Mouse (Mus musculus) MEL (cell line): ENCODE data around the gene Ccr6. TPM values are rescaled to one million over a fixed set of nuclear protein-coding genes. Genes with fewer than 3 reads are reported as not detected.

Experiments used
- DNase-seq: peaks from one replicate; pipeline ENCODE4 v3.0.0; 2011; ENCODE audit warnings: low read depth, low spot score
- H3K27ac ChIP-seq: 2 replicates; pipeline ENCODE4 v1.5.1; 2012; ENCODE audit warnings: low read depth, mild to moderate bottlenecking, control low read depth, low read length, moderate library complexity; ENCODE audit not compliant: control insufficient read depth
- H3K27me3 ChIP-seq, 2 experiments: fragments of 150-350 bp in 1 of 2; sonication (generic) in 1 of 2; 2 replicates each; pipeline ENCODE4 v1.6.1; 2012; ENCODE audit warnings: low read length in 2 of 2, mild to moderate bottlenecking in 2 of 2, improper control_type of control experiment in 1 of 2, moderate library complexity in 1 of 2; ENCODE audit not compliant: insufficient read depth in 2 of 2, control insufficient read depth in 1 of 2
- H3K36me3 ChIP-seq, 2 experiments: 2 replicates each; pipeline ENCODE4 v1.6.1; 2012 to 2014; ENCODE audit warnings: low read length in 2 of 2, improper control_type of control experiment in 1 of 2, inconsistent platforms in 1 of 2, mild to moderate bottlenecking in 1 of 2; ENCODE audit not compliant: insufficient read depth in 2 of 2, control insufficient read depth in 1 of 2
- H3K4me1 ChIP-seq, 2 experiments: fragments of 150-350 bp in 1 of 2; sonication (generic) in 1 of 2; 2 replicates each; pipeline ENCODE4 v1.6.1; 2012; ENCODE audit warnings: low read length in 2 of 2, improper control_type of control experiment in 1 of 2, mild to moderate bottlenecking in 1 of 2; ENCODE audit not compliant: insufficient read depth in 2 of 2, control insufficient read depth in 1 of 2
- H3K4me3 ChIP-seq, 2 experiments: fragments of 150-350 bp in 1 of 2; sonication (generic) in 1 of 2; 2 replicates each; pipeline ENCODE4 v1.5.1; 2012; ENCODE audit warnings: low read depth in 2 of 2, low read length in 2 of 2, mild to moderate bottlenecking in 2 of 2, moderate library complexity in 2 of 2, control low read depth in 1 of 2, improper control_type of control experiment in 1 of 2; ENCODE audit not compliant: control insufficient read depth in 1 of 2, insufficient read depth in 1 of 2
- H3K79me2 ChIP-seq: 2 replicates; pipeline ENCODE4 v1.6.1; 2012; ENCODE audit warnings: mild to moderate bottlenecking, low read length, moderate library complexity; ENCODE audit not compliant: control insufficient read depth, poor library complexity, insufficient read depth
- H3K9ac ChIP-seq: 2 replicates; pipeline ENCODE4 v1.6.1; 2012; ENCODE audit warnings: low read depth, mild to moderate bottlenecking, control low read depth, low read length, moderate library complexity; ENCODE audit not compliant: control insufficient read depth, poor library complexity, severe bottlenecking
- H3K9me3 ChIP-seq: fragments of 150-350 bp; sonication (generic); replicated peaks from 2 replicates; pipeline ENCODE4 v1.6.1; 2012; ENCODE audit warnings: mild to moderate bottlenecking, low read length, improper control_type of control experiment, moderate library complexity; ENCODE audit not compliant: insufficient read depth
- CHD1 ChIP-seq: IDR thresholded peaks from 2 replicates; pipeline ENCODE4 v1.6.1; 2012; ENCODE audit warnings: low read depth, mild to moderate bottlenecking, inconsistent platforms, low read length, improper control_type of control experiment
- CHD2 ChIP-seq: IDR thresholded peaks from 2 replicates; pipeline ENCODE4 v1.6.1; 2011; ENCODE audit warnings: low read length, improper control_type of control experiment
- CTCF ChIP-seq, 3 experiments: IDR thresholded peaks in 2 of 3; conservative IDR thresholded peaks in 1 of 3; 2 replicates each; pipeline ENCODE4 v1.5.1; 2011 to 2012; ENCODE audit warnings: low read length in 3 of 3, low read depth in 2 of 3, mild to moderate bottlenecking in 2 of 3, improper control_type of control experiment in 1 of 3, inconsistent platforms in 1 of 3, mixed read lengths in 1 of 3, moderate library complexity in 1 of 3; ENCODE audit not compliant: control insufficient read depth in 1 of 3, insufficient read depth in 1 of 3, poor library complexity in 1 of 3, severe bottlenecking in 1 of 3
- E2F4 ChIP-seq: IDR thresholded peaks from 2 replicates; pipeline ENCODE4 v1.6.1; 2011; ENCODE audit warnings: low read depth, low read length, improper control_type of control experiment, borderline replicate concordance
- GATA1 ChIP-seq: IDR thresholded peaks from 2 replicates; pipeline ENCODE4 v1.6.1; 2011; ENCODE audit warnings: low read depth, low read length, improper control_type of control experiment
- MAFK ChIP-seq: IDR thresholded peaks from 2 replicates; pipeline ENCODE4 v1.6.1; 2011; ENCODE audit warnings: low read depth, mild to moderate bottlenecking, low read length, improper control_type of control experiment, borderline replicate concordance
- MAZ ChIP-seq: IDR thresholded peaks from 2 replicates; pipeline ENCODE4 v1.6.1; 2012; ENCODE audit warnings: low read depth, mild to moderate bottlenecking, inconsistent platforms, low read length, improper control_type of control experiment
- MEF2A ChIP-seq: IDR thresholded peaks from 2 replicates; pipeline ENCODE4 v1.6.1; 2014; ENCODE audit warnings: low read depth, mild to moderate bottlenecking, inconsistent platforms, low read length, improper control_type of control experiment; ENCODE audit not compliant: poor library complexity, insufficient replicate concordance, severe bottlenecking; ENCODE audit errors: extremely low read depth
- RAD21 ChIP-seq: IDR thresholded peaks from 2 replicates; pipeline ENCODE4 v1.6.1; 2011; ENCODE audit warnings: mild to moderate bottlenecking, low read depth, low read length, improper control_type of control experiment
- SMC3 ChIP-seq: IDR thresholded peaks from 2 replicates; pipeline ENCODE4 v1.6.1; 2011; ENCODE audit warnings: low read depth, low read length, improper control_type of control experiment
- TAL1 ChIP-seq: IDR thresholded peaks from 2 replicates; pipeline ENCODE4 v1.6.1; 2012; ENCODE audit warnings: mild to moderate bottlenecking, inconsistent platforms, low read length, moderate library complexity, mixed read lengths
- UBTF ChIP-seq: IDR thresholded peaks from 2 replicates; pipeline ENCODE4 v1.6.1; 2012; ENCODE audit warnings: low read depth, mild to moderate bottlenecking, inconsistent platforms, low read length, improper control_type of control experiment, moderate library complexity, borderline replicate concordance; ENCODE audit not compliant: insufficient read depth
- USF1 ChIP-seq: IDR thresholded peaks from 2 replicates; pipeline ENCODE4 v1.6.1; 2014; ENCODE audit warnings: low read depth, mild to moderate bottlenecking, inconsistent platforms, low read length, improper control_type of control experiment, moderate library complexity
- ZMIZ1 ChIP-seq: IDR thresholded peaks from 2 replicates; pipeline ENCODE4 v1.6.1; 2012; ENCODE audit warnings: low read depth, mild to moderate bottlenecking, inconsistent platforms, low read length, improper control_type of control experiment, moderate library complexity
- polyA plus RNA-seq, 2 experiments: library from polyadenylated mRNA; stranded (reverse) in 1 of 2; unstranded in 1 of 2; fragments of >175 nt in 1 of 2; fragments of >200 nt in 1 of 2; gene quantifications; 2 replicates each; pipeline versions ENCODE4 v1.2.1 to v1.2.4; 2012; ENCODE audit warnings: low replicate concordance in 2 of 2, low read depth in 1 of 2; ENCODE audit not compliant: insufficient read length in 2 of 2, insufficient read depth in 1 of 2, missing spikeins in 1 of 2
- total RNA-seq: library from RNA; depleted of rRNA; stranded (reverse); fragments of 300-350 nt; gene quantifications from 2 replicates; pipeline ENCODE4 v1.2.3, GENCODE M21; 2012

Gene Ccr6
- total and polyA plus RNA-seq, 3 experiments, result not detected

GRCm38 (mm10) chr17:8238012-8238710, 2.3 kb downstream of the Ccr6 start:
- no peak for DNase-seq
- TF ChIP-seq USF1 (no peak), CHD1 (no peak), TAL1 (no peak), MEF2A (no peak), E2F4 (no peak), GATA1 (no peak), MAFK (no peak), CTCF (IDR thresholded peaks at IDR 0.05 in 2 of 3, conservative IDR thresholded peaks at IDR 0.05 in 1 of 3; ENCODE audit: control insufficient read depth in 1 of 3, insufficient read depth in 1 of 3, low read depth in 2 of 3, low read length in 3 of 3, poor library complexity in 1 of 3, severe bottlenecking in 1 of 3) (no peak), UBTF (no peak), CHD2 (no peak), RAD21 (no peak)
- no peak overlapping the region for H3K9ac ChIP-seq
- no peaks in the 10 kb centered on the region for H3K79me2 ChIP-seq
- H3K4me3 ChIP-seq, result no peak overlapping the region
- peaks cover 7 to 11% of the 10 kb centered on the region in 2 experiments for H3K27me3 ChIP-seq
- H3K27ac ChIP-seq, result no peak overlapping the region
- no peaks in the 10 kb centered on the region for H3K36me3 ChIP-seq
- no peaks in the 10 kb centered on the region for H3K9me3 ChIP-seq
- peaks cover 0 to 6% of the 10 kb centered on the region in 2 experiments; a peak in 2 of 4 replicates for H3K4me1 ChIP-seq

GRCm38 (mm10) chr17:8239561-8239960, 3.7 kb downstream of the Ccr6 start:
- DNase-seq, result no peak
- Histone ChIP-seq H3K36me3 (no peaks in the 10 kb centered on the region), H3K9me3 (no peaks in the 10 kb centered on the region), H3K79me2 (no peaks in the 10 kb centered on the region), H3K4me3 (no peak overlapping the region), H3K27ac (no peak overlapping the region), H3K4me1 (0 out of 4 replicates have a peak, but pooled peaks cover 0 to 2% of the 10 kb centered on the region in 2 experiments), H3K27me3 (peaks cover 7 to 16% of the 10 kb centered on the region in 2 experiments), H3K9ac (no peak overlapping the region)
- TF ChIP-seq MAFK (no peak), ZMIZ1 (no peak)

GRCm38 (mm10) chr17:8240517-8240916, 4.7 kb downstream of the Ccr6 start:
- DNase-seq, result no peak
- H3K27ac ChIP-seq, result no peak overlapping the region
- no peaks in the 10 kb centered on the region for H3K79me2 ChIP-seq
- H3K4me3 ChIP-seq, result no peak overlapping the region
- H3K9ac ChIP-seq, result no peak overlapping the region
- TF ChIP-seq CTCF (IDR thresholded peaks at IDR 0.05 in 2 of 3, conservative IDR thresholded peaks at IDR 0.05 in 1 of 3; ENCODE audit: control insufficient read depth in 1 of 3, insufficient read depth in 1 of 3, low read depth in 2 of 3, low read length in 3 of 3, poor library complexity in 1 of 3, severe bottlenecking in 1 of 3), result no peak
- no peak for TF ChIP-seq SMC3
- no peak for TF ChIP-seq USF1
- TF ChIP-seq MAZ, result no peak
- H3K27me3 ChIP-seq, result peaks cover 7 to 13% of the 10 kb centered on the region in 2 experiments
- no peaks in the 10 kb centered on the region for H3K9me3 ChIP-seq
- H3K36me3 ChIP-seq, result no peaks in the 10 kb centered on the region
- 0 out of 4 replicates have a peak, but pooled peaks cover 0 to 2% of the 10 kb centered on the region in 2 experiments for H3K4me1 ChIP-seq
